Mouse (Mus musculus) 3134 (cell line): ENCODE measurements at regions not wholly inside any gene's neighbourhood (a gene's known extent, or its start where the extent isn't known, plus 50 kb on each side); places are given as distances from the start of the nearest gene placed in this dataset.
A peak's percentile ranks its signal among the peaks of the same experiment; 100 is the strongest.

Experiments
- DNase-seq: peaks from one replicate; pipeline ENCODE4 v3.0.0-alpha.2; 2011; ENCODE audit warnings: low spot score; ENCODE audit not compliant: insufficient read length; ENCODE audit errors: extremely low read depth

- DNase-seq = no peak
These were observed 183.1 kb downstream of the Pcdh19 start for GRCm38 (mm10) chrX:133505683-133506082.

DNA sequence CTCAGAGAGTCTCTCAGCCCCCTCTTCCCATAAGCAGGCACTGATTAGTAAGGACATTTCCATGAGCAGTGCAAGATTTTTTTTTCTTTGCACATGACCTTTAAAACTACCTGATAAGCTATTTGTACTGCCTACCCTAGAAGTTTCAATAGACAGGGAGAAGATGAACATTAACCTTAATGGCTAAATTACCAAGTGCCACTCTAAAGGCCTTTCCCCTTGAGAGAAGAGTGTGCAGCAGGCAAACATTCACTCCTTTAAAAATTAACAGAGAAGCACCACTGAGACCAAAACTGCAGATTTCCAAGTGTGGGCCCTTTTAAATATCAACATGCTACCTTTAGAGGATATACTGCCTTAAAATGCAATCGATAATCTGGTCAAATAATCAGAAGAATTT is 226.9 kb downstream of the Pcdh19 start:
- DNase-seq = no peak

DNA sequence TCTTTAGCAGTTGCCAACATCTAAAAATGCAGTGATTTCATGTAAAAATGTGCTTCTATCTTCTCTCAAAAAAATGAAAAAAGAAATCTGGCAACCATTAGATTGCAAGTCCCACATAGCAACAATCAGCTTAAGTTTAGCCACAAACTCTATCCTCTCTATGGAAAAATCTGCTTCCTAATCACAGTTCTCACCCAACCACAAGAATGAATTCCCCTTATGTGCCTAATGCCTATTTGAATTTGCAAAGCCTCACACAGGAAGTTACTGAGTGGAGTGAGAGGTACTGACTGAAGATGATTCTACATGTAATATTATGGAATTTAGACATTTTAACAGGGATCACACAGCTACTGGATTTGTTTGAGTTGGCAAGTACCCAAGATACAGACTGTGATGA is 241.4 kb downstream of the Pcdh19 start:
- DNase-seq = no peak

GRCm38 (mm10) chrX:133402446-133402845 is 286.3 kb downstream of the Pcdh19 start:
- DNase-seq = no peak

GRCm38 (mm10) chrX:133387791-133388190 is 301.0 kb downstream of the Pcdh19 start:
- no peak for DNase-seq

DNA sequence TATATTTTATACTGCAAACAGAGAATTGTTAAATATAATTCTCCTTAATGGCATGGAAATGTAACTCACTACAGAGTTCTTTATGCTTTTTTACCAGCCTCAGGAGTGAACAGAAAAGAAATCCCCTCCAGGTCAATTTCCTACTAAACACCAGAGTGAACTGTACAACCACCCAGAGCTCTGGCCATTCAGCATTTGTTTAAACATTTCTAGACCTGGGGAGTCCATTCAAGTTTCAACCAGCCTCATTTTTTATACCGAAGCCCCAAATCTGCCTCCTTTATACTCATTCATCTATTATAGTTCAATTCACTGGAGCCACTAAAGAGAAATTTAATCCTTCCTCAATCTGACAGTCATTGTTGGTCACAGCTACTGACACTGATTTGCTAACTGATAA is 314.8 kb downstream of the Pcdh19 start:
- DNase-seq = no peak

GRCm38 (mm10) chrX:133373047-133373446 is 315.7 kb downstream of the Pcdh19 start:
- DNase-seq = no peak

GRCm38 (mm10) chrX:133372411-133372810 is 316.4 kb downstream of the Pcdh19 start:
- peak; percentile 63 for DNase-seq

- no peak for DNase-seq
These were observed 328.0 kb downstream of the Pcdh19 start for GRCm38 (mm10) chrX:133360739-133361138.
